Mouse (Mus musculus) hindbrain, embryonic 13.5 days (tissue): ENCODE data around the gene Stat5a. TPM values are rescaled to one million over a fixed set of nuclear protein-coding genes. Genes with fewer than 3 reads are reported as not detected.

Source experiments
- ATAC-seq: fragments of 200-750 bp; cut with Nextera tagmentation; 2 replicates; pipeline ENCODE4 v1.8.0; 2017; ENCODE audit warnings: moderate TSS enrichment; ENCODE audit not compliant: low FRiP score
- H3K27ac ChIP-seq: fragments of 300-500 bp; sonication (generic); 2 replicates; pipeline ENCODE4 v1.5.1; 2015; ENCODE audit warnings: inconsistent platforms, mild to moderate bottlenecking, moderate library complexity
- H3K27me3 ChIP-seq: fragments of 300-500 bp; sonication (generic); 2 replicates; pipeline ENCODE4 v1.6.1; 2015; ENCODE audit warnings: mild to moderate bottlenecking, inconsistent platforms
- H3K36me3 ChIP-seq: fragments of 300-500 bp; sonication (generic); 2 replicates; pipeline ENCODE4 v1.6.1; 2015; ENCODE audit warnings: mild to moderate bottlenecking, inconsistent platforms
- H3K4me1 ChIP-seq: fragments of 300-500 bp; sonication (generic); replicated peaks from 2 replicates; pipeline ENCODE4 v1.6.1; 2015; ENCODE audit warnings: inconsistent platforms
- H3K4me2 ChIP-seq: fragments of 300-500 bp; sonication (generic); 2 replicates; pipeline ENCODE4 v1.6.1; 2015; ENCODE audit warnings: inconsistent platforms, mild to moderate bottlenecking, moderate library complexity
- H3K4me3 ChIP-seq: fragments of 300-500 bp; sonication (generic); 2 replicates; pipeline ENCODE4 v1.5.1; 2015; ENCODE audit warnings: mild to moderate bottlenecking, inconsistent platforms
- H3K9ac ChIP-seq: fragments of 300-500 bp; sonication (generic); 2 replicates; pipeline ENCODE4 v1.6.1; 2015; ENCODE audit warnings: mild to moderate bottlenecking, inconsistent platforms
- H3K9me3 ChIP-seq: fragments of 300-500 bp; sonication (generic); 2 replicates; pipeline ENCODE4 v1.6.1; 2016; ENCODE audit warnings: inconsistent platforms
- whole genome bisulfite sequencing: fragments of 180-500 bp; shearing (Covaris S2); methylation state at CpG from one replicate; pipeline ENCODE4 v1.1.7; 2015; 5-methylcytosine and 5-hydroxymethylcytosine counted together
- polyA plus RNA-seq: library from polyadenylated mRNA; unstranded; fragments of >200 nt; fragmentation: Nextera tagmentation; extraction: Ambion mirVana; gene quantifications from 2 replicates; pipeline ENCODE4 v1.2.1, GENCODE M21; 2015

The Stat5a gene
- polyA plus RNA-seq, 1 experiment from 2014 or later, result 2.1 TPM

DNA sequence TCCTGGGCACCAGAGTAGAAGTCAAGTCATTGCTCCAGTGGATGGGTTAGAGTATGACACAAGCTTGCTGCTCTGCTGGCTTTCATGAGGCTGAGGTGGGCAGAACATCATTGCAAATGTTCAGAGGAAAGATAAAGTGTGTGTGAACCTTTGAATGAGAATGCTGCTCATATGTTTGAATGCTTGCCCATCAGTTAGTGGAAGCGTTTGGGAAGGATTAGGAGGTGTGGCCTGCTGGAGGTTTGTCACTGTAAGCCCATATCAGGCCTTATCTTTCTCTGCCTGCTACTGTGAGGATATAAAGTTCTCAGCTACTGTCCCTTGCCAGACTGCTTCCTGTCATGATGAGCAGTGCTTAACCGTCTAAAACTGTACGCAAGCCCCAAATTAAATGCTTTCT lies 55.9 kb downstream of the Stat5a start:
- ATAC-seq, result no peak
- H3K27me3 ChIP-seq, result no peaks in the 10 kb centered on the region
- 97% methylated on average over 3 of the region's 3 CpGs for WGBS
- no peaks in the 10 kb centered on the region for H3K4me1 ChIP-seq
- no peak overlapping the region for H3K9ac ChIP-seq
- H3K9me3 ChIP-seq, result no peaks in the 10 kb centered on the region
- no peak overlapping the region for H3K4me3 ChIP-seq
- no peak overlapping the region for H3K27ac ChIP-seq
- no peak overlapping the region for H3K4me2 ChIP-seq
- H3K36me3 ChIP-seq, result peaks cover 11% of the 10 kb centered on the region

DNA sequence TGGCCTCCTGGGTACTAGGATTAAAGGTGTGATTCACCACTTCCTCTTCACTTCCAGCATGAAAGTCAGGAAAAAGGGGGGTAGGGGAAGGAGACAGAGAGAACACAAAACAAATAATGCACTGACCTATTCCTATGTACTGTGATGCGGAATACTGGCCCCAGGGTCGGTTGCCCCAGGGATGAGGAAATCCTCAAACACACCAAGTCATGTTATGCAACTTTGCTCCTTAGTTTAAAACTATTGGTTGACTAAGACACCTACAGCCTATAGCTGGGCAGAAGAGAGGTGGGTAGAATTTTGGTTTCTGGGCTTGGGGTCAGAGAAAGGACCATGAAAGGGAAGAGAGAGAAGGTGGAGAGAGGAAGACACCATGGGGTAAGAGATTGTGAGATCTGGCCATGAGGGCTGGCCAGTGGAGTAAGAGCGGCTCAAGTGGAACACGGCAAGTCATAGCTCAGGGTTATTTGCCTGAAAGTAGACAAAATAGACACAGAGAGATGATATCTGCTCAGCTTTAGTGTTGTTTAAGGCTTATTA lies 57.4 kb downstream of the Stat5a start:
- no peaks in the 10 kb centered on the region for H3K4me1 ChIP-seq
- no peaks in the 10 kb centered on the region for H3K27me3 ChIP-seq
- no peak overlapping the region for H3K27ac ChIP-seq
- no peak overlapping the region for H3K4me3 ChIP-seq
- peaks cover 3% of the 10 kb centered on the region; the same call in 1 of the 2 replicates for H3K36me3 ChIP-seq
- H3K9me3 ChIP-seq, result no peaks in the 10 kb centered on the region
- H3K4me2 ChIP-seq, result no peak overlapping the region
- 93% methylated on average over 4 of the region's 4 CpGs for WGBS
- no peak overlapping the region for H3K9ac ChIP-seq
- no peak for ATAC-seq

DNA sequence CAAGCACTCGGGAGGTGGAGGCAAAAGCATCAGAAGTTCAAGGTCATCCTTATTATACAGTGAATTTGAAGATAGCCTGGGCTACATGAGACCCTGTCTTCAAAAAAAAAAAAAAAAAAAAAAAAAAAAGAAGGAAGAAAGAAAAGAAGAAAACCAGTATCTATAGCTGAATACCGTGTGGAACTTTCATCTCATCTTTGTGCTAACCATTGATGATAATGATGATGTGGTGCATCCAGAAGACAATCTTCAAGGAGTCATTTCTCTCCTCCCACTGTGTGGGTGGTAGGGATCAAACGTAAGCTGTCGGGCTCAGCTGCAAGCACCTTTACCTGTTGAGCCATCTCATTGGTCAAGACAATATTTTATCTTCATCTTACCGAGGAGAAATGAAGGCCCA lies 58.9 kb downstream of the Stat5a start:
- Histone ChIP-seq H3K9ac (no peak overlapping the region), H3K4me1 (no peaks in the 10 kb centered on the region), H3K9me3 (no peaks in the 10 kb centered on the region), H3K36me3 (peaks cover 3% of the 10 kb centered on the region; the same call in 1 of the 2 replicates), H3K4me2 (no peak overlapping the region), H3K27ac (no peak overlapping the region), H3K4me3 (no peak overlapping the region), H3K27me3 (no peaks in the 10 kb centered on the region)
- WGBS, result 94% methylated on average over 5 of the region's 5 CpGs
- ATAC-seq, result no peak

DNA sequence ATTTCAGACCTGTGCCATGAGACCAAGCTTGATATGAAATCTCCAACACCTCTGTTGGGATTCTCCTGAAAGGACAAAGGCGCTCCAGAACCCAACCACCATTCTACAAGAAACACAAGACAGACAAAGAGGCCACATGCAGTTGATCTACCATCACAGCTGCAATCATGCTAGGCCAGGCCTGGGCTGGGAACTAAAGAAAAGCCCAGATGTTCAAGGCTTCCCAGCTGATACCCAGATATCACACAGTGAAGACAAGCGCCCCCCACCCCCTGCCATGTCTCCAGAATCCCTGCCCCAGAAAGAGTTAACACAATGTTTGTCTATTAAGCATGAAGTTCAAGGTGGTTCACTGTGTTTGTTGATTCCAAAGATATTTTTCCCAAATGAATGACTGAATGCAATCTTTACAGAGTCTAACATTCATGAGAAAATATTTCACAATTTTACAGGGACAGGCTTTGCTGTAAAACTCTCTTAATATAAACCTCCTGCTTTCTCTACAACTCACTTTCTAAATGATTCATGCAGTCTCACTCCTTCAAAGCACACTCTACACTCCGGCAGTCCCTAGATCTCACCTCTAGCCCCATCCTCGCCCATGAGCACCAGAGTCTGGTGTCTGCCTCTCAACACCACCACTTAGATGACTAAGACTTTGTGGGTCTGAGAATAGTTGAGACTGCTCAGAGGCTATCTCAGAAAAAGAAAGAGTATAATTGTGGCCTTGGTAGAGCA lies 61.9 kb downstream of the Stat5a start:
- Histone ChIP-seq H3K27me3 (no peaks in the 10 kb centered on the region), H3K9ac (no peak overlapping the region), H3K36me3 (peaks cover 3% of the 10 kb centered on the region; the same call in 1 of the 2 replicates), H3K4me3 (no peak overlapping the region), H3K4me2 (no peak overlapping the region), H3K4me1 (no peaks in the 10 kb centered on the region), H3K27ac (no peak overlapping the region), H3K9me3 (no peaks in the 10 kb centered on the region)
- no peak for ATAC-seq
- 90% methylated on average over 4 of the region's 4 CpGs for WGBS

DNA sequence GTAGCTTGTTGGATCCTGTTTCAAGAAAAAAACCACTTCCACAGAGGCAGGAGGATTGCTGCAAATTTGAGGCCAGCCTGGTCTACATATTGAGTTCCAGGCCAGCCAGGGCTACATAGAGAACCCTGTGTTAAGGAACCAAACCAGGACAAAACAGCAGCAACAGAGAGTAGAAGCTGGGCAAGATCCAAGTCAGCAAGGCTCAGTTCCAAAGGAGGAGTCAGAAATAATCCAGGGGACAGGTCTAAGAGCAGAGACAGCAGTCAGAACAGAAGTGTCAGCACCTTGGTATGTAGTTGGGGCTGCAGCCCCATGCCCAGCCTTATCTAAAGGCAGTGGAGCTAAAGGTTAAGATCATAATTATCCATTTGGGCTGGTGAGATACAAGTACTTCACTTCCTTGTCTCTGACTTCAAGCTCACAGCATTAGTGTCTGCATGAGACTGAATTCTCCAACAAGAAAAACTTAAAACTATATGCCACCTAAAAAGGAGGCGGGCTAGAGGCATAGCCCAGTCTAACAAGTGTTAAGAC lies 65.3 kb downstream of the Stat5a start:
- no peak for ATAC-seq
- no peaks in the 10 kb centered on the region for H3K27me3 ChIP-seq
- no peak overlapping the region for H3K4me3 ChIP-seq
- H3K9me3 ChIP-seq, result no peaks in the 10 kb centered on the region
- 83% methylated on average over 1 of the region's 1 CpGs for WGBS
- no peak overlapping the region for H3K9ac ChIP-seq
- no peak overlapping the region for H3K4me2 ChIP-seq
- no peaks in the 10 kb centered on the region for H3K36me3 ChIP-seq
- H3K4me1 ChIP-seq, result no peaks in the 10 kb centered on the region
- no peak overlapping the region for H3K27ac ChIP-seq

DNA sequence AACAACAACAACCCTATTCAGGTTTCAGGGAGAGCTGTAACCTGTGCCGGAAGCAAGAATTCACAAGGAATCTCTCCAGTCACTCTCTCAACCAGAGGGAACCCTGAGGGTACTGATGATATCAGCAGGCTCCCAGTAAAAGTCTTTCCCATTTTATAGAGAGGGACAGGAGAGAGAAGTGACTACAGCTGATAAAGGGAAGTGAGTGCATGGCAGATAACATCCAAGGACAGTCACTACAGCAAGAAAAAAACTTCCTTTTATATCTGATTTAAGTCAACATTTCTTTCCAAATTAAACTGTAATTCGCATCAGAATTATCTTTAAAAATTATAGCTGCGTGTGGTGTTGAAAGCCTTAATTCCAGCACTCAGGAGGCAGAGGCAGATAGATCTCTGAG lies 68.2 kb downstream of the Stat5a start:
- H3K4me3 ChIP-seq, result no peak overlapping the region
- no peak overlapping the region for H3K27ac ChIP-seq
- no peak overlapping the region for H3K9ac ChIP-seq
- H3K4me1 ChIP-seq, result peaks cover 8% of the 10 kb centered on the region; the same call in 1 of the 2 replicates
- H3K4me2 ChIP-seq, result no peak overlapping the region
- H3K27me3 ChIP-seq, result no peaks in the 10 kb centered on the region
- H3K36me3 ChIP-seq, result no peaks in the 10 kb centered on the region
- no peaks in the 10 kb centered on the region for H3K9me3 ChIP-seq
- WGBS, result 92% methylated on average over 3 of the region's 3 CpGs
- ATAC-seq, result no peak

DNA sequence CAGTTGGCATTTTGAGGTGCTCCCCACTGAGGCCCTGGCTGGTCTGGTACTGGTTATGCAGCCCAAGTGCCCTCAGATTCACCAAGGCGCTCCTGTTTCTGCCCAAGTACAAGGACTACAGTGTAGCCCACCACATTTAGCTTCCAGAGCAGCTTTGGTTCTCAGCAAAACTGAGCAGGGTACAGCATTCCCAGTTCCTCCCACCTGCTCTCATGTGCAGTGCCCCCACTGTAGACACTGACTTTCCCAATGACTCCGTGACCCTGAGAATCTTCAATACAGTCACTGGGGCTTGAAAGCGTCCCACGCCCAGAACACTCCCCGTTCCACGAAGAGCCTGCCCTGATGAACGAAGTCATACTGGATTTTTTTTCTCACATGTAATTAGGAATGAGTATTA lies 71.5 kb downstream of the Stat5a start:
- no peaks in the 10 kb centered on the region for H3K36me3 ChIP-seq
- WGBS, result 80% methylated on average over 7 of the region's 7 CpGs
- H3K9ac ChIP-seq, result no peak overlapping the region
- no peak for ATAC-seq
- peaks cover 8% of the 10 kb centered on the region; the same call in 1 of the 2 replicates for H3K4me1 ChIP-seq
- H3K27me3 ChIP-seq, result no peaks in the 10 kb centered on the region
- no peak overlapping the region for H3K4me3 ChIP-seq
- H3K4me2 ChIP-seq, result no peak overlapping the region
- H3K27ac ChIP-seq, result no peak overlapping the region
- no peaks in the 10 kb centered on the region for H3K9me3 ChIP-seq

DNA sequence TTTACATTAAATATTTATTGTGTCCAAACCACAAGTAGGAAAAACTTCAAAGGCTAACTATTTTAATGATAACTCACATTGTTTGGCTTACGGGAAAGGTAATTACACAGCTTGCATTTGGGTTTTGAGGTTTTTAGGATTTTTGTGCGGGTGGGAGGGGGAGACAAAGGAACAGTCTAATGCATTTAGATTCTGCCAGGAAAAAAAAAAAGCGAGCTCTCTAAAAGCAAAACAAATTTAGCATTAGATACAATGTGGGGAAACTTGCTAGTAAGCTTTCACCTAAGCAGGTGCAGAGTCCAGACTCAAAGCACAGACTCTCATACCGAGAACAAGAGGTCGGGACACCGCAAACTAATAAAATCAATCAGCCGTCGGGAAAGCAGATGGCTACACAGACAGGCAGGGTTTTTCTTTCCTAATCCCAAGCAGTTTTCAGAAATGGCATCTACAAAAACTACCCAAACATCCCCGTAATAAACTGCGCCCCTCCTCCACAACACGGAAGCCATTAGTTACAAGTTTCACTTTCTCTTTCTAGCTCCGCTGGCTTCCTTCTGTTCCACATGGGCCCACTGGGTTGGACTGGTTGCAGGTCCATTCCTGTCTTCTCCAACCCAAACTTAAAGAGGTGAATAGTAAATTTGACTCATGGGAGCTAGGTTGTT lies 72.2 kb downstream of the Stat5a start:
- H3K4me3 ChIP-seq, result no peak overlapping the region
- no peaks in the 10 kb centered on the region for H3K36me3 ChIP-seq
- no peak overlapping the region for H3K27ac ChIP-seq
- H3K27me3 ChIP-seq, result no peaks in the 10 kb centered on the region
- peaks cover 10% of the 10 kb centered on the region; the same call in 1 of the 2 replicates for H3K4me1 ChIP-seq
- ATAC-seq, result no peak
- WGBS, result 74% methylated on average over 12 of the region's 12 CpGs
- no peak overlapping the region for H3K4me2 ChIP-seq
- no peaks in the 10 kb centered on the region for H3K9me3 ChIP-seq
- no peak overlapping the region for H3K9ac ChIP-seq

Other genes with a start within 250 kb of the Stat5a start
- 110 and 115 TPM in 2 replicates for gene Nkiras2, start 240.1 kb upstream of the Stat5a start, polyA plus RNA-seq
- gene Dnajc7, start 239.2 kb upstream of the Stat5a start, polyA plus RNA-seq, result 308 and 315 TPM in 2 replicates
- gene Zfp385c, start 166.9 kb upstream of the Stat5a start, polyA plus RNA-seq, result 0.13 and 0.40 TPM in 2 replicates
- 2.7 and 3.0 TPM in 2 replicates for gene Dhx58, start 155.1 kb upstream of the Stat5a start, polyA plus RNA-seq
- gene Kat2a, start 146.9 kb upstream of the Stat5a start, polyA plus RNA-seq, result 47.4 and 48.0 TPM in 2 replicates
- 0.43 TPM in 1 of 2 replicates, not detected in the other for gene Hspb9, start 145.5 kb upstream of the Stat5a start, polyA plus RNA-seq
- 28.2 and 29.0 TPM in 2 replicates for gene Rab5c, start 121.1 kb upstream of the Stat5a start, polyA plus RNA-seq
- 7.4 and 7.5 TPM in 2 replicates for gene Kcnh4, start 99.4 kb upstream of the Stat5a start, polyA plus RNA-seq
- gene Hcrt, start 96.4 kb upstream of the Stat5a start, polyA plus RNA-seq, result 0.42 TPM in 1 of 2 replicates, not detected in the other
- gene Ghdc, start 88.4 kb upstream of the Stat5a start, polyA plus RNA-seq, result 3.8 and 5.9 TPM in 2 replicates
- gene Stat5b, start 8.6 kb upstream of the Stat5a start, polyA plus RNA-seq, result 14.1 and 15.7 TPM in 2 replicates
- 51.5 and 53.3 TPM in 2 replicates for gene Stat3, start 80.2 kb downstream of the Stat5a start, polyA plus RNA-seq
- 42.0 and 43.9 TPM in 2 replicates for gene Cavin1, start 111.5 kb downstream of the Stat5a start, polyA plus RNA-seq
- 108 and 110 TPM in 2 replicates for gene Atp6v0a1, start 150.1 kb downstream of the Stat5a start, polyA plus RNA-seq
- 10.7 and 11.3 TPM in 2 replicates for gene Naglu, start 210.7 kb downstream of the Stat5a start, polyA plus RNA-seq
- 0.49 TPM in 1 of 2 replicates, not detected in the other for gene Hsd17b1, start 219.1 kb downstream of the Stat5a start, polyA plus RNA-seq
- gene Coasy, start 223.2 kb downstream of the Stat5a start, polyA plus RNA-seq, result 41.9 and 44.1 TPM in 2 replicates
- gene Mlx, start 227.9 kb downstream of the Stat5a start, polyA plus RNA-seq, result 88.1 and 91.0 TPM in 2 replicates
- gene Psmc3ip, start 236.1 kb downstream of the Stat5a start, polyA plus RNA-seq, result 23.4 and 26.3 TPM in 2 replicates